Mouse (Mus musculus): ENCODE results near the gene Atl2. TPM values are rescaled to one million over a fixed set of nuclear protein-coding genes. Genes with fewer than 3 reads are reported as not detected.

The Atl2 gene
- polyA plus RNA-seq, 1 experiment from 2014 or later: 19.3 TPM

DNA sequence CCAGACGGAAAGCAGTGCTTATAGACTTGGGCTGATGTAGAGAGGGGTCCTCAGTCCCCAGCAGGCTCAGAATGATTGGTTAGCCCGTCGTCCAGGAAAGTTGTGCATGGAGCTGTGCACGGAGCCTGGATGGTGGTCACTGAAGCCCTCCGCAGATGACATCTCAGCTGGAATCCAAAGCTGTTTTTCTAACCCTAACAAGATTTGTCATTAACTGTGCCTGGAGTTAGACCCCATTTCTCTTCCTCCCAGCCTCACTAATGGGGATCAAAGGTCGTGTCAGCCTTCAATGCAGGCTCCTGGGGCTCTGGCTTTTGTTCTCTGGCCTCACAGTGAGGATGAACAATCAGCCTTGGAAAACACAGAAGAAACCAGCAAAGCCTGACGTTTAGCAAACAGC, 77.9 kb downstream of the Atl2 start:
- no peaks in the 10 kb centered on the region for H3K36me3 ChIP-seq (ENCODE audit: insufficient read depth, low read length)
- H3K27me3 ChIP-seq (replicated peaks; ENCODE audit: insufficient read depth, low read length): no peaks in the 10 kb centered on the region
- no peak overlapping the region for H3K9ac ChIP-seq (replicated peaks; ENCODE audit: low read depth)
- no peak for DNase-seq (ENCODE audit: low spot score)
- H3K4me2 ChIP-seq (replicated peaks; ENCODE audit: low read depth, low read length): no peak overlapping the region
- H3K27ac ChIP-seq (ENCODE audit: low read length): no peak overlapping the region
- WGBS: 36% methylated on average over 7 of the region's 7 CpGs
- H3K4me1 ChIP-seq (ENCODE audit: insufficient read depth, low read depth, low read length): no peaks in the 10 kb centered on the region
- TF ChIP-seq EP300 (IDR thresholded peaks at IDR 0.05) (no peak), CTCF (IDR thresholded peaks at IDR 0.05) (no peak)
- H3K9me3 ChIP-seq (ENCODE audit: low read length): no peaks in the 10 kb centered on the region
- no peak overlapping the region for H3K4me3 ChIP-seq (ENCODE audit: low read depth, low read length)
- ATAC-seq: no peak

DNA sequence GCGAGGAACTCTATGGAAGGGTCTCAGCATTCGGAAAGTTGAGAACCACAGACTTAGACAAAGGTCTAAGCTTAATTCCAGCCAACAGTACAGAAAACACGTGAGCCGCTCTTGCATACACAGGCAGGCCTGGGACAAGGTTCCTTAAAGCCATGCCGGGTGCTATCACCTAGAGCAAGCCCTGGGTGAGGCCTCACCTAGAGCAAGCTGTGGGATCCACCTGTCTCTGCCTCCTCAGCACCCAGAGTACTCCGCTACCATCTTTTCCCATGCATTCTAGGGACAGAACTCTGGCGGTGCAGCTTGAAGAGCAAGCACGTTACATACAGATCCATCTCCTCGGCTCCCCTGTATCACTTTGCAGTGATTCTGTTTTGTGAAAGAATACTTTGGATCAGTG, 78.4 kb downstream of the Atl2 start:
- Histone ChIP-seq H3K9ac (replicated peaks; ENCODE audit: low read depth) (no peak overlapping the region), H3K4me2 (replicated peaks; ENCODE audit: low read depth, low read length) (no peak overlapping the region), H3K4me1 (ENCODE audit: insufficient read depth, low read depth, low read length) (no peaks in the 10 kb centered on the region), H3K36me3 (ENCODE audit: insufficient read depth, low read length) (no peaks in the 10 kb centered on the region), H3K27ac (ENCODE audit: low read length) (no peak overlapping the region), H3K4me3 (ENCODE audit: low read depth, low read length) (no peak overlapping the region), H3K27me3 (replicated peaks; ENCODE audit: insufficient read depth, low read length) (no peaks in the 10 kb centered on the region), H3K9me3 (ENCODE audit: low read length) (no peaks in the 10 kb centered on the region)
- DNase-seq (ENCODE audit: low spot score) (no peak), ATAC-seq (no peak)
- no peak for TF ChIP-seq EP300 (IDR thresholded peaks at IDR 0.05)
- TF ChIP-seq CTCF (IDR thresholded peaks at IDR 0.05): no peak
- WGBS: 82% methylated on average over 9 of the region's 9 CpGs

DNA sequence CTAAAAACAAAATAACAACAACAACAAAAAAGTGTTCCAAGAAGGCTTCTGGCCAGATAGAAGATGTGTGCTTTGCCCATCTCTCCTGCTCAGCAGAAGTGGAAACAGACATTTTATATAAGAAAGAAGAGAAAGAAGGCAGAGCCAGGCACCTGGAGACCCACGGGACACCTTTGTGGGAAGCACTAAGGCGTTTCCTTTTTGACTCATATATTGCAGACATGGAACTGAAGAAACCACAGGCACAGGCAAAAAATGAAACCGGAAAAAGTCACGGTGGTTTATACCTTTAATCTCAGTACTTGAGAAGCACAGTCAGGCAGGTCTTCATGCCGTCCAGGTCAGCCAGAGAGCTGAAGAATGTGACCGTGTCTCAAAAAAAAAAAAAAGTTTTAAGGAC, 79.0 kb downstream of the Atl2 start:
- WGBS: 60% methylated on average over 6 of the region's 6 CpGs

DNA sequence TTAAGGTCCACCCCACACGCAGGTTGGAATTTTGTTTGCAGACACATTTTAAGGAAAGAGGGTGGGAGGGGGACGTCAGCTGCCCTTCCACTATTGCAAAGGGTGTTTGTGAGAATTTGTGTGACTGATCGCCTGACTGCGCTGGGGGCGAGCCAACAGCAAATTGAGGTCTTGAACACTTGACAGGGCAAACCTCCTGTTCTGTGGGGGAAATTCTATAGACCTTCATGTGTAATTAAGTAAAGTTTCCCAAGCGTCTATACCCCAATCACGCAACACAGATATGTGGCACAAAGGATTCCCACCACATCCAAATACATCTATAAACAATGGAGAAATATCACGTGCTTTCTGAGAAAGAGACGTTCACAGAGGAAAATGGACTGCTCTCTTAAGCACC, 85.5 kb downstream of the Atl2 start:
- DNase-seq (ENCODE audit: low spot score): no peak
- no peak overlapping the region for H3K4me2 ChIP-seq (replicated peaks; ENCODE audit: low read depth, low read length)
- H3K36me3 ChIP-seq (ENCODE audit: insufficient read depth, low read length): no peaks in the 10 kb centered on the region
- H3K9me3 ChIP-seq (ENCODE audit: low read length): no peaks in the 10 kb centered on the region
- TF ChIP-seq CTCF (IDR thresholded peaks at IDR 0.05) (no peak), EP300 (IDR thresholded peaks at IDR 0.05) (no peak)
- WGBS: 47% methylated on average over 9 of the region's 9 CpGs
- no peak overlapping the region for H3K9ac ChIP-seq (replicated peaks; ENCODE audit: low read depth)
- H3K4me3 ChIP-seq (ENCODE audit: low read depth, low read length): no peak overlapping the region
- H3K27me3 ChIP-seq (replicated peaks; ENCODE audit: insufficient read depth, low read length): no peaks in the 10 kb centered on the region
- H3K4me1 ChIP-seq (ENCODE audit: insufficient read depth, low read depth, low read length): no peaks in the 10 kb centered on the region
- no peak overlapping the region for H3K27ac ChIP-seq (ENCODE audit: low read length)
- ATAC-seq: no peak

More for the DNA sequence above, 79.0 kb downstream of the Atl2 start:
- H3K36me3 ChIP-seq (ENCODE audit: insufficient read depth, low read length): no peaks in the 10 kb centered on the region
- no peaks in the 10 kb centered on the region for H3K9me3 ChIP-seq (ENCODE audit: low read length)
- H3K27me3 ChIP-seq (replicated peaks; ENCODE audit: insufficient read depth, low read length): no peaks in the 10 kb centered on the region
- no peak overlapping the region for H3K9ac ChIP-seq (replicated peaks; ENCODE audit: low read depth)
- TF ChIP-seq CTCF (IDR thresholded peaks at IDR 0.05): no peak
- no peak for TF ChIP-seq EP300 (IDR thresholded peaks at IDR 0.05)
- DNase-seq (ENCODE audit: low spot score): no peak
- no peak overlapping the region for H3K4me3 ChIP-seq (ENCODE audit: low read depth, low read length)
- ATAC-seq: no peak
- no peak overlapping the region for H3K4me2 ChIP-seq (replicated peaks; ENCODE audit: low read depth, low read length)
- H3K27ac ChIP-seq (ENCODE audit: low read length): no peak overlapping the region
- H3K4me1 ChIP-seq (ENCODE audit: insufficient read depth, low read depth, low read length): no peaks in the 10 kb centered on the region

- 49% methylated on average over 23 of the region's 23 CpGs for WGBS
- H3K9ac ChIP-seq (replicated peaks; ENCODE audit: low read depth): no peak overlapping the region
- H3K4me1 ChIP-seq (ENCODE audit: insufficient read depth, low read depth, low read length): no peaks in the 10 kb centered on the region
- TF ChIP-seq EP300 (IDR thresholded peaks at IDR 0.05): no peak
- no peak for TF ChIP-seq CTCF (IDR thresholded peaks at IDR 0.05)
- no peaks in the 10 kb centered on the region for H3K36me3 ChIP-seq (ENCODE audit: insufficient read depth, low read length)
- no peak overlapping the region for H3K27ac ChIP-seq (ENCODE audit: low read length)
- H3K4me3 ChIP-seq (ENCODE audit: low read depth, low read length): no peak overlapping the region
- no peaks in the 10 kb centered on the region for H3K27me3 ChIP-seq (replicated peaks; ENCODE audit: insufficient read depth, low read length)
- no peaks in the 10 kb centered on the region for H3K9me3 ChIP-seq (ENCODE audit: low read length)
- peak; percentile 49 for DNase-seq (ENCODE audit: low spot score)
- no peak; the same call in 1 of the 2 replicates for ATAC-seq
- H3K4me2 ChIP-seq (replicated peaks; ENCODE audit: low read depth, low read length): no peak overlapping the region
Measured at GRCm38 (mm10) chr17:79809491-79810316, 86.2 kb downstream of the Atl2 start.

DNA sequence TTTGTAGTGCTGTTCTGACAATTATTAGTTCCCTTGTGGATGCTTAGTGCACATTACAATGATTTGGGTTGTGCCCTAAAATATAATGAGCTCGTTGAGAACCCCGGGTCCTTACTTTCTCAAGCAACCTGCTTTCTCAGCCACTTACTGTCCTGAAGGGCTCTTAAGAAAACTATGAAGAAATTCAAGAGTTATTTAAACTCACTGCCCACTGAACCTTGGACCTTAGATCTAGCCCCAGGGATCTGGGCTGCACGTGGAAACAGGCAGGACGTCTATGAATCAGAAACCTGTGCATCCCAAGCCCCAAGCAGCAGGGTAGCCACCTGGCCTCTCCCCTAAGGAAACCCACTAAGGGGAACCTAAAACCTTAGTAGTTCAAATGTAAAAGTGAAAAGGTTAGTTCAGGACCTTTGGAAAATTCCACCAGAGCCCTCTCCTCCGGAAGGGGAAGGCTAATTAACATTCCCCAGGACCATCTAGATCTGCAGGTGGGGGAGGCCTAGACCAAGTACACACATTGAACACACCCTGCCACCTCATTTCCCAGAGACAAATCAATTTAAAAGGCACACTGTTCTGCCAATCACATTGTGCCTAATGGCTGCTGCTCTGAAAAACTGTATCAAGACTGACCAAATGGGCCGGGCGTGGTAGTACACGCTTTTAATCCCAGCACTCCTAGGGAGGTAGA, 88.5 kb downstream of the Atl2 start:
- no peak overlapping the region for H3K27ac ChIP-seq (ENCODE audit: low read length)
- H3K27me3 ChIP-seq (replicated peaks; ENCODE audit: insufficient read depth, low read length): no peaks in the 10 kb centered on the region
- TF ChIP-seq CTCF (IDR thresholded peaks at IDR 0.05) (no peak), EP300 (IDR thresholded peaks at IDR 0.05) (no peak)
- no peak overlapping the region for H3K4me2 ChIP-seq (replicated peaks; ENCODE audit: low read depth, low read length)
- DNase-seq (ENCODE audit: low spot score) (peak; percentile 81), ATAC-seq (peak; percentile 89)
- no peaks in the 10 kb centered on the region for H3K36me3 ChIP-seq (ENCODE audit: insufficient read depth, low read length)
- no peaks in the 10 kb centered on the region for H3K4me1 ChIP-seq (ENCODE audit: insufficient read depth, low read depth, low read length)
- H3K9ac ChIP-seq (replicated peaks; ENCODE audit: low read depth): no peak overlapping the region
- no peak overlapping the region for H3K4me3 ChIP-seq (ENCODE audit: low read depth, low read length)
- WGBS: 71% methylated on average over 8 of the region's 8 CpGs
- H3K9me3 ChIP-seq (ENCODE audit: low read length): no peaks in the 10 kb centered on the region
